ENCODE assay signal across 8 mouse cellular contexts in genomic region chr11:60130516-60130915, GRCm38 (mm10). TPM values are rescaled to one million over a fixed set of nuclear protein-coding genes. Genes with fewer than 3 reads are reported as not detected.
DNase-seq lines count a peak whose midpoint lies in the region; ATAC-seq lines count a peak whose summit lies in the region.
"Had no signal": no experiment of that assay in that cellular context is flagged by ENCODE, and none has a peak within 500 bp of the region (broad histone marks: within the 10 kb centered on the region; RNA-seq: fewer than 3 reads in every experiment).

No protein-coding gene starts in this region.

- H3K9me3 ChIP-seq in kidney, embryonic 16.5 days (ENCODE audit: low read length): no peaks in the 10 kb centered on the region
- H3K9me3 ChIP-seq in forebrain, embryonic 14.5 days (replicated peaks; ENCODE audit: control insufficient read depth, low read length): no peaks in the 10 kb centered on the region

- no peak overlapping the region for H3K4me3 ChIP-seq in kidney, embryonic 16.5 days (ENCODE audit: low read length)
- H3K4me3 ChIP-seq in forebrain, embryonic 14.5 days (ENCODE audit: low read depth, low read length): no peak overlapping the region

- no peaks in the 10 kb centered on the region for H3K27me3 ChIP-seq in kidney, embryonic 16.5 days (ENCODE audit: insufficient read depth, low read length)
- H3K27me3 ChIP-seq in forebrain, embryonic 14.5 days (replicated peaks; ENCODE audit: control insufficient read depth, insufficient read depth, low read length): no peaks in the 10 kb centered on the region

- 0 out of 2 replicates have a peak overlapping the region, but pooled peaks have one; percentile 6 for H3K9ac ChIP-seq in kidney, embryonic 16.5 days (replicated peaks; ENCODE audit: low read length)
- H3K9ac ChIP-seq in forebrain, embryonic 14.5 days (ENCODE audit: low read length): no peak overlapping the region

- no peak overlapping the region for H3K4me2 ChIP-seq in kidney, embryonic 16.5 days (replicated peaks; ENCODE audit: low read depth, low read length)
- no peak overlapping the region for H3K4me2 ChIP-seq in forebrain, embryonic 14.5 days (ENCODE audit: low read length)

- H3K36me3 ChIP-seq in kidney, embryonic 16.5 days (ENCODE audit: insufficient read depth, low read length): no peaks in the 10 kb centered on the region
- H3K36me3 ChIP-seq in forebrain, embryonic 14.5 days (ENCODE audit: control insufficient read depth, insufficient read depth, low read length): no peaks in the 10 kb centered on the region

- no peak overlapping the region for H3K27ac ChIP-seq in kidney, embryonic 16.5 days (ENCODE audit: low read length)
- no peak overlapping the region for H3K27ac ChIP-seq in forebrain, embryonic 14.5 days (ENCODE audit: low read depth, low read length)
- H3K27ac ChIP-seq: macrophage had no signal

- no peak for DNase-seq in kidney, adult 9 months
- DNase-seq in CD4-positive, CD25-positive, alpha-beta regulatory T cell, adult 2 months (ENCODE audit: low read depth, low spot score): peak; percentile 41
- peak; percentile 45 for DNase-seq in skeletal muscle tissue, adult 2 months (ENCODE audit: low read depth, low spot score)
- DNase-seq in urinary bladder, postnatal 4 days (ENCODE audit: low spot score in 2 of 2): no peak
- no peak for DNase-seq in forebrain, embryonic 14.5 days (ENCODE audit: low spot score)

- WGBS in kidney, embryonic 16.5 days: 46% methylated on average over 6 of the region's 6 CpGs
- 87% methylated on average over 6 of the region's 6 CpGs for WGBS in forebrain, embryonic 14.5 days

- no peak for ATAC-seq in kidney, embryonic 16.5 days (ENCODE audit: low FRiP score, low TSS enrichment)
- peak; percentile 85 for ATAC-seq in common myeloid progenitor, adult 5-6 weeks (replicated peaks; ENCODE audit: low read depth, poor library complexity, severe bottlenecking)
- ATAC-seq in forebrain, embryonic 14.5 days: no peak

- H3K4me1 ChIP-seq in kidney, embryonic 16.5 days (ENCODE audit: insufficient read depth, low read length): peaks cover 25% of the 10 kb centered on the region
- peaks cover 7% of the 10 kb centered on the region; the same call in 1 of the 2 replicates for H3K4me1 ChIP-seq in forebrain, embryonic 14.5 days (ENCODE audit: control insufficient read depth, insufficient read depth, low read length)

RNA-seq across cellular contexts. Expression of gene Rai1, which starts 25.7 kb away (rescaled TPM):
- polyA plus RNA-seq in kidney, embryonic 16.5 days (2015; fragmentation: Nextera tagmentation; extraction: Ambion mirVana): 21.5 and 24.0 TPM in 2 replicates
- 15.5 and 21.1 TPM in 2 replicates for total RNA-seq in common myeloid progenitor, adult 5-6 weeks (2017)
- polyA plus RNA-seq in forebrain, embryonic 14.5 days (2014; fragmentation: Nextera tagmentation; extraction: Ambion mirVana): 26.4 and 28.5 TPM in 2 replicates

Comparison
In these comparisons a context has a peak if more than half of its experiments do, and no peak if none do; other contexts are left out.
1. DNase-seq: peak in CD4-positive, CD25-positive, alpha-beta regulatory T cell, adult 2 months (single experiment) and skeletal muscle tissue, adult 2 months (single experiment); none in kidney, adult 9 months (single experiment), urinary bladder, postnatal 4 days (0 of 2) and forebrain, embryonic 14.5 days (single experiment).